Mouse (Mus musculus) hindbrain, postnatal 0 days (tissue): ENCODE measurements around the gene Gm17606. TPM values are rescaled to one million over a fixed set of nuclear protein-coding genes. Genes with fewer than 3 reads are reported as not detected.
"Not testable (repeated sequence)": the region's sequence is repeated elsewhere in the genome, so short reads cannot be mapped to it uniquely, and the experiment has no call there.

ENCODE experiments used
- ATAC-seq: fragments of 200-750 bp; cut with Nextera tagmentation; 2 replicates; pipeline ENCODE4 v1.8.0; 2017; ENCODE audit warnings: mild to moderate bottlenecking, moderate TSS enrichment, moderate library complexity
- DNase-seq: peaks from one replicate; pipeline ENCODE4 v3.0.0-alpha.2; 2015; ENCODE audit warnings: low spot score
- H3K27ac ChIP-seq: fragments of 300-500 bp; sonication (generic); 2 replicates; pipeline ENCODE4 v1.5.1; 2014; ENCODE audit warnings: mild to moderate bottlenecking
- H3K27me3 ChIP-seq: fragments of 300-500 bp; sonication (generic); 2 replicates; pipeline ENCODE4 v1.6.1; 2014; ENCODE audit warnings: low read length, mixed read lengths; ENCODE audit not compliant: insufficient read depth
- H3K36me3 ChIP-seq: fragments of 300-500 bp; sonication (generic); 2 replicates; pipeline ENCODE4 v1.6.1; 2014; ENCODE audit warnings: low read length, mixed read lengths; ENCODE audit not compliant: insufficient read depth
- H3K4me1 ChIP-seq: fragments of 300-500 bp; sonication (generic); 2 replicates; pipeline ENCODE4 v1.6.1; 2014; ENCODE audit warnings: antibody characterized with exemption, low read length, mixed read lengths; ENCODE audit not compliant: insufficient read depth
- H3K4me2 ChIP-seq: fragments of 300-500 bp; sonication (generic); 2 replicates; pipeline ENCODE4 v1.6.1; 2014; ENCODE audit warnings: low read depth, mild to moderate bottlenecking, low read length, moderate library complexity, mixed read lengths
- H3K4me3 ChIP-seq: fragments of 300-500 bp; sonication (generic); 2 replicates; pipeline ENCODE4 v1.5.1; 2014; ENCODE audit warnings: low read length
- H3K9ac ChIP-seq: fragments of 300-500 bp; sonication (generic); replicated peaks from 2 replicates; pipeline ENCODE4 v1.6.1; 2014; ENCODE audit warnings: mild to moderate bottlenecking, low read length, moderate library complexity, mixed read lengths
- H3K9me3 ChIP-seq: fragments of 300-500 bp; sonication (generic); 2 replicates; pipeline ENCODE4 v1.6.1; 2016; ENCODE audit warnings: low read length, mixed read lengths
- CTCF ChIP-seq: IDR thresholded peaks from 2 replicates; pipeline ENCODE4 v1.5.1; 2016; ENCODE audit warnings: antibody characterized with exemption, control low read depth, low read depth
- WGBS: fragments of 180-500 bp; shearing (Covaris S2); extraction: QIAGEN DNeasy Blood & Tissue Kit; methylation state at CpG from one replicate; pipeline ENCODE4 v1.1.7; 2014; 5-methylcytosine and 5-hydroxymethylcytosine counted together
- polyA plus RNA-seq: library from polyadenylated mRNA; unstranded; fragments of >200 nt; fragmentation: Nextera tagmentation; extraction: Ambion mirVana; gene quantifications from 2 replicates; pipeline ENCODE4 v1.2.1, GENCODE M21; 2015
- total RNA-seq: library from RNA; depleted of rRNA; stranded (reverse); fragments of >200 nt; gene quantifications from 2 replicates; pipeline ENCODE4 v1.2.3, GENCODE M21; 2014

Gene Gm17606
- total and polyA plus RNA-seq, 2 experiments from 2014 or later: not detected

- Histone ChIP-seq H3K4me3 (no peak overlapping the region), H3K27me3 (no peaks in the 10 kb centered on the region), H3K27ac (no peak overlapping the region), H3K4me2 (no peak overlapping the region), H3K36me3 (peaks cover 15% of the 10 kb centered on the region), H3K9me3 (no peaks in the 10 kb centered on the region), H3K9ac (no peak overlapping the region), H3K4me1 (no peaks in the 10 kb centered on the region)
- no peak for DNase-seq
- ATAC-seq: no peak
- TF ChIP-seq CTCF: no peak
- 82% methylated on average over 6 of the region's 6 CpGs for WGBS
These were observed 30.1 kb upstream of the Gm17606 start for GRCm38 (mm10) chr14:54610648-54611047.

- H3K36me3 ChIP-seq: peaks cover 15% of the 10 kb centered on the region
- not testable (repeated sequence) for H3K9ac ChIP-seq, H3K27me3 ChIP-seq, H3K4me1 ChIP-seq, ATAC-seq, H3K27ac ChIP-seq, H3K4me2 ChIP-seq, H3K4me3 ChIP-seq, H3K9me3 ChIP-seq, DNase-seq
- 92% methylated on average over 12 of the region's 16 CpGs for WGBS
These were observed 26.6 kb upstream of the Gm17606 start for GRCm38 (mm10) chr14:54614130-54614529.

- Histone ChIP-seq H3K9ac (no peak overlapping the region), H3K4me2 (no peak overlapping the region), H3K27ac (no peak overlapping the region), H3K36me3 (peaks cover 15% of the 10 kb centered on the region), H3K9me3 (no peaks in the 10 kb centered on the region), H3K27me3 (no peaks in the 10 kb centered on the region), H3K4me3 (no peak overlapping the region), H3K4me1 (peaks cover 6% of the 10 kb centered on the region; the same call in 1 of the 2 replicates)
- ATAC-seq: no peak
- TF ChIP-seq CTCF: no peak
- DNase-seq: no peak
- 89% methylated on average over 16 of the region's 16 CpGs for WGBS
These were observed 24.4 kb upstream of the Gm17606 start for GRCm38 (mm10) chr14:54616226-54616825.

GRCm38 (mm10) chr14:54617152-54617896, 23.4 kb upstream of the Gm17606 start:
- peak; percentile 65 for ATAC-seq
- Histone ChIP-seq H3K27me3 (no peaks in the 10 kb centered on the region), H3K9me3 (no peaks in the 10 kb centered on the region), H3K27ac (peak overlapping the region; percentile 87), H3K9ac (peak overlapping the region; percentile 74), H3K36me3 (peaks cover 15% of the 10 kb centered on the region), H3K4me1 (peaks cover 6% of the 10 kb centered on the region; the same call in 1 of the 2 replicates), H3K4me2 (peak overlapping the region; percentile 78), H3K4me3 (peak overlapping the region; percentile 66)
- peak; percentile 43 for DNase-seq
- WGBS: 3% methylated on average over 38 of the region's 38 CpGs
- peak; percentile 34; the same call in 1 of the 2 replicates for TF ChIP-seq CTCF

- Histone ChIP-seq H3K4me2 (peak within 1 kb of the TSS; percentile 78), H3K27me3 (no peaks in the 10 kb centered on the region), H3K4me3 (peak within 1 kb of the TSS; percentile 66), H3K9ac (peak within 1 kb of the TSS; percentile 74), H3K4me1 (peaks cover 6% of the 10 kb centered on the region; the same call in 1 of the 2 replicates), H3K36me3 (peaks cover 10% of the 10 kb centered on the region), H3K27ac (peak within 1 kb of the TSS; percentile 87), H3K9me3 (no peaks in the 10 kb centered on the region)
- DNase-seq (peak; percentile 95), ATAC-seq (peak; percentile 92)
- WGBS: 2% methylated on average over 23 of the region's 25 CpGs
- TF ChIP-seq CTCF: no peak
These were observed 22.8 kb upstream of the Gm17606 start, which contains the start of gene Psmb5 for GRCm38 (mm10) chr14:54617897-54618365. Psmb5 (minus strand) TSS chr14:54618022.

- no peak within 1 kb of the TSS for H3K27ac ChIP-seq
- no peak for DNase-seq
- TF ChIP-seq CTCF: no peak
- no peak within 1 kb of the TSS for H3K4me2 ChIP-seq
- no peaks in the 10 kb centered on the region for H3K27me3 ChIP-seq
- no peak for ATAC-seq
- H3K4me1 ChIP-seq: peaks cover 6% of the 10 kb centered on the region; the same call in 1 of the 2 replicates
- no peaks in the 10 kb centered on the region for H3K36me3 ChIP-seq
- H3K9me3 ChIP-seq: no peaks in the 10 kb centered on the region
- H3K9ac ChIP-seq: no peak within 1 kb of the TSS
- H3K4me3 ChIP-seq: no peak within 1 kb of the TSS
- WGBS: 89% methylated on average over 1 of the region's 1 CpGs
These were observed 19.6 kb upstream of the Gm17606 start, which contains the start of gene Psmb11 for GRCm38 (mm10) chr14:54621133-54621532. Psmb11 (plus strand) TSS chr14:54621433.
